Mouse (Mus musculus): ENCODE data around the gene Nt5c3b.

DNA sequence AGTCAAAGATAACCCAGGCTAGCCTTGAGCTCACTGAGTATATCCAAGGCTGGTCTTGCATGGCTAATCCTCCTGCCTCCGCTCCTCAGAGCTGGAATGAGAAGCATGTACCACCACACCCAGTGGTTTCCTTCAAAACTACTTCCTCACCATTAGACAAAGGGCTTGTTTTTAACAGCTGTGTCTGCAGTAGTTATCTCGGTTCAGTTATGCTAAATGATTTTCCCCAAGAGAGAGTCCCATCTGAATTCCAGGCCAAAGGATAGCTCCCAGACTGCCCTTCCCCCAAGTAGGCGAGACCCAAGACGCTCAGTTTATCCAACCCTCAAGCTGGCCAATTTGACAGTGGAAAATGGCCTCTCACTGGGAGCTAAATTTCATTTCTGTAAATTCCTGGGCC lies 65.6 kb downstream of the Nt5c3b start:
- no peak for TF ChIP-seq EP300 (optimal IDR thresholded peaks at IDR 0.05)
- TF ChIP-seq CTCF (IDR thresholded peaks at IDR 0.05; ENCODE audit: low read depth), result no peak
